ENCODE assay signal across 7 mouse cellular contexts in genomic region chr15:85896284-85896683, GRCm38 (mm10). TPM values are rescaled to one million over a fixed set of nuclear protein-coding genes. Genes with fewer than 3 reads are reported as not detected.
DNase-seq lines count a peak whose midpoint lies in the region; ATAC-seq lines count a peak whose summit lies in the region.

No protein-coding gene starts in this region.

- no peak overlapping the region for H3K27ac ChIP-seq in forebrain, embryonic 13.5 days
- H3K27ac ChIP-seq in midbrain, embryonic 10.5 days (replicated peaks) = no peak overlapping the region

- peak; percentile 48 for ATAC-seq in forebrain, embryonic 13.5 days

- no peak overlapping the region for H3K9ac ChIP-seq in forebrain, embryonic 13.5 days

- WGBS in forebrain, embryonic 13.5 days = 13% methylated on average over 8 of the region's 8 CpGs
- 16% methylated on average over 8 of the region's 8 CpGs for WGBS in midbrain, embryonic 10.5 days

- no peaks in the 10 kb centered on the region for H3K27me3 ChIP-seq in forebrain, embryonic 13.5 days
- no peaks in the 10 kb centered on the region for H3K27me3 ChIP-seq in midbrain, embryonic 10.5 days (ENCODE audit: low read depth, poor library complexity, severe bottlenecking)

- no peaks in the 10 kb centered on the region for H3K9me3 ChIP-seq in forebrain, embryonic 13.5 days (replicated peaks)
- no peaks in the 10 kb centered on the region for H3K9me3 ChIP-seq in midbrain, embryonic 10.5 days (replicated peaks)

- H3K4me1 ChIP-seq in forebrain, embryonic 13.5 days = peaks cover 21% of the 10 kb centered on the region
- H3K4me1 ChIP-seq in midbrain, embryonic 10.5 days = no peaks in the 10 kb centered on the region

- peak; percentile 80 for DNase-seq in NIH3T3 (ENCODE audit: low read depth)
- DNase-seq in c-Kit-positive CD71-positive TER-119-positive erythroid progenitor cells, embryonic 14.5 days (ENCODE audit: low spot score) = peak; percentile 62
- peak; percentile 56 for DNase-seq in hindlimb bud, embryonic 11.5 days (ENCODE audit: extremely low spot score, low read depth, low spot score)
- DNase-seq in left cerebral cortex, adult 11 months (ENCODE audit: low spot score) = peak; percentile 39
- DNase-seq in midbrain, embryonic 10.5 days (ENCODE audit: low spot score) = peak; percentile 80
- peak; percentile 65 to 86 for DNase-seq in spleen, adult 18-20 months

- H3K4me2 ChIP-seq in forebrain, embryonic 13.5 days = no peak overlapping the region

- H3K36me3 ChIP-seq in forebrain, embryonic 13.5 days (ENCODE audit: poor library complexity, severe bottlenecking) = peaks cover 94% of the 10 kb centered on the region
- peaks cover 99% of the 10 kb centered on the region for H3K36me3 ChIP-seq in midbrain, embryonic 10.5 days

- H3K4me3 ChIP-seq in forebrain, embryonic 13.5 days = no peak overlapping the region
- no peak overlapping the region for H3K4me3 ChIP-seq in midbrain, embryonic 10.5 days

RNA-seq across cellular contexts. Expression of gene Trmu, which starts 17.2 kb away (rescaled TPM):
- 45.2 and 53.2 TPM in 2 replicates for polyA plus RNA-seq in forebrain, embryonic 13.5 days (2015; fragmentation: Nextera tagmentation; extraction: Ambion mirVana)
- 36.3 and 39.5 TPM in 2 replicates for polyA plus RNA-seq in midbrain, embryonic 10.5 days (2016; fragmentation: Nextera tagmentation; extraction: Ambion mirVana)

RNA-seq across cellular contexts. Expression of gene Gtse1, which starts 36.7 kb away (rescaled TPM):
- 31.0 and 31.4 TPM in 2 replicates for polyA plus RNA-seq in forebrain, embryonic 13.5 days (2015; fragmentation: Nextera tagmentation; extraction: Ambion mirVana)
- polyA plus RNA-seq in midbrain, embryonic 10.5 days (2016; fragmentation: Nextera tagmentation; extraction: Ambion mirVana) = 53.5 and 61.1 TPM in 2 replicates
